Mouse (Mus musculus) retina, postnatal 1 day (tissue): ENCODE measurements around the gene Olig1.
A peak's percentile ranks its signal among the peaks of the same experiment; 100 is the strongest.
"Not testable (repeated sequence)": the region's sequence is repeated elsewhere in the genome, so short reads cannot be mapped to it uniquely, and the experiment has no call there.

ENCODE experiments used
- DNase-seq: peaks from one replicate; pipeline ENCODE4 v3.0.0-alpha.2; 2012

Gene Olig1

GRCm38 (mm10) chr16:91255419-91256164, 14.0 kb upstream of the Olig1 start:
- not testable (repeated sequence) for DNase-seq

DNA sequence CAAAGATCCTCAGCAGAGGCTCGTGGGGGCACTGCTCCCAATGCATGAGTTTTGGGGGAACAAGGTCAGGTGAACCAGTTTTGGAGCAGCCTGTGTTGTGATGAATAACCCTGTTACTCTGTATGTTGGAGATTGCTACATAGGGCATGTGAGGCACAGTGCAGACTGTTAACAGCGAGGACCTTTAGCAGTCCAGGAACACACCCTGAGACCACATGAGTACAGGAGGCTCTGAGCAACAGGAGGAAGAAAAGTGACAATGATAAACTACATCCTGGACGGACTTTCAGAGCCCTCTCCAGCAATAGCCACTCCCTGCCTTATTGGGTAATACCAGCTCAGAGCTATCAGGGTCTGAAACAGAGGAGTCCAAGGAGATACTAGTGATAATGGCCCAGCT, 10.6 kb upstream of the Olig1 start:
- no peak for DNase-seq

DNA sequence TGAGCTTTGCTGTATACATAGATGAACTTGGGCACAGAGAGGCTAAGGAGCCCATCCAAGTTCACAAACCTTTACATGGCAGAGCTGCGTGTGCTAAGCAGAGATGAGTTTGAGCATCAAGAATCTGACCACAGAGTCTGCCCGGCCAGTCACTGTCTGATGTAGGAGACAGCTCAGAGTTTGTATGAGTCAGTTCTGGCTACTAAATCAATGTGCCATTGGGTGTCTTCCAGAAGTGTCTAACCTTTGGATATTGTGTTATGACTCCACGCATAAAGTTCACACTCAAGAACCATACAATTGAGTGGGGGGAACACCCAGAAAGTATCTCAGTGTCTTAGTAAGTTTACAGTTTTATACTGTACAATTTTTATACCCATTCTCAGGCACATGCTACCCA, 8.7 kb upstream of the Olig1 start:
- no peak for DNase-seq

DNA sequence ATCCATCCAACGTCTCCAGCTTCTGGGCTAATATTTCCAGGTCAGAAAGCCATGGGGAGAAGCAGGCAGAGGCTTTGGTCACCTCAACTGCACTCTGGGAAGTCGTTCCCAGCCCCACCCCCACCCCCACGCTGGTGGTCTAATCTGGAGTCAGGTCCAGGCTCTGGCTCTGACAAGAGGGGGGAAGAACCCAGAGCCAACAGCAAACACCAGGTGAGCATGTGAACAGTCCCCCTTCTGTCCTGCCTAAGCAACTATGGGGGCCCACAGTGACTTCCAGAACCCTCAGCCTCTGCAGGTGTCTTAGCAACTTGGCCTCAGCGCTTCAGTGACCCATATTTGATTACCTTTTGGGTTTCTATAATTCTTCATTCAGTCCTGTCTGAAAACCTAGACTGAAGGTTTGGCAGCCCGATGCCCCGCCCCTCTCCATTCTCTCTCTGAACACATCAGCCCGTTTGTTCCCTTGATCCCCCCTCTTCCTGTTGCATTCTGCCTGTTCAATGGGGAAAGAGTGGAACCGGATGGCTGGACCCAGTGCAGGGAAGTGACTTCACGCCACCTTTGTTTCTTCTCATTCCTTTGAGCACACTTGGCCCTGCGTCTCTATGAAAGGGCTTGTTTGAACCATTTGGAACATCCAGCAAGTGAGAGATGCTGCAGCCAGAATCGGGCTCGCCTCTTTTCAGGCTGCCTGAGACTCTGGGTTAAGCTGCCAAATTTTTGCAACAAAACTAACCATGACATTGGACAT, 6.9 kb upstream of the Olig1 start:
- no peak for DNase-seq

DNA sequence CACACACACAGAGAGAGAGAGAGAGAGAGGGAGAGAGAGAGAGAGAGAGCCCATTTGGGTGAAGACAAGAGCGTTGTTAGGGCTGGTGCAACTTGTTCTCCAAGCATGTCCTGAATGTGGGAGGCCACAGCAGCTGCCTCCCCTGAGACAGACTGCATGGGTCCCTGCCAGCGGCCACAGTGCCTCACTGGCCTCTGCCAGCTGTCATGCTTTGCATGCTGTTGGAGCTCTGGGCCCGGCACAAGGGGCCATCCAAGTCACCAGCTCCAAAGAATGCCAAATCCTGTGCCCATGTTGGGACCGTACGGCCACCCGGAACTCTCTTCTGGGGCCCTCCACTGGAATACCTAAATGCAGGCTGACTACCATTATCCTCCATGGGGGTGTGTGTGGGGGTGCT, 3.6 kb upstream of the Olig1 start:
- peak; percentile 47 for DNase-seq

DNA sequence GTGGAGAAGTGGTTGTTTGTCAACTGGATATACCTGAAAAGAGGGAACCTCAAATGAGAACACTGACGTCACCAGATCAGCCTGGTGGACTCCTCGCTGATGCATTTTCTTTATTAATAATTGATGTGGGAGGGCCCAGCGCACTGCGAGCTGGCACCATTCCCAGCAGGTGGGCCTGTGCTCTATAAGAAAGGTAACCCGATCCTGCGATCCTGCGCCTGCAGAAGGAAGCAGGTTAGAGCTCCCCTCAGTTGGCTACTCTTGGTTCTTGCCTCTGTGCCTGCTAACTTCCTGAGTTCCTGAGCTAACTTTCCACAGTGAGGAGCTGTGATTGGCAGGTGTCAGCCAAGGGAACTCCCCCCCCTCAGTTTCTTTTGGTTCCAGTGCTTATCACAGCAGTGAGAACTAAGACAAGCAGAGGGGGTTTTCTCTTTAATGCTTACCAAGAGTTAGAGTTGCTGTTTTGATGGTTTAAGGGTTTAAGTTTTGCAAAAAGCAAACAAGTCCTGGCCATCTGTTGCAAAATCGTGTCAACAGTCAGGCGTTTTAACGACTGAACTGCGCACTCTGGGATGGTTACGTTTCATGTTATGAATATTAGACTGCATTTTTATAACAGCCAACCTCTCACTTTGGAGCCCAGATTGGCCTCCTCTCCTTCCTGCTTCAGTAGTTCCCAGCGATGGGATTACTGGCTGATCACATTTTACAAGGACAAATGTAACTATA, 684 bp upstream of the Olig1 start:
- no peak for DNase-seq

GRCm38 (mm10) chr16:91270212-91270971, 820 bp downstream of the Olig1 start:
- DNase-seq: peak; percentile 58

DNA sequence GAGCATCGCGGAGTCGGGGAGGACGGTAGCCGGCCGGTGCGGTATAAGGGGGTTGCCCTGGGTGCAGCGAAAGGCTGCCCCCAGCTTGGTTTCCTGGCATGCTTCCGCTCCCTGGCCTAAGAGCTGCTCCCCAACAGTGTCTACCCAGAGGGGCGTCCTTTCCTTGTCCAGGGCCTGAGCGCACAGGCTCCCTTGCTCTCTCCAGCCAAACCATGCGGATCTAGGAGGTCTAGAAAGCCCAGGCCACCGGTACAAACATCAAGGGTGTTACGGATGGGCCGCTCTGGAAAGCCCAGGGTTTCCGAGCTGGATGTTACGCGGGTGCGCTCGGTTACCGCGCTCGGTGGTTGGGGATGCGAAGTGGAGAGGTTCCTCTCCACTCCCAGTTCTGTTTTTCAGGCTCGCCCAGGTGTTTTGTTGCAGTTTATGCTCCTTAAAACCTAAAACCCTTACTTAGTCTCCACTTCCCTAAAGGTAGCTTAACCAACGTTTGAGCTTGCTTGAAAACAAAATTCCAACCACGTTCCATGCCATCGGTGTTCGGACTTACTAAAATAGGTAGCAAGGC, 1.5 kb downstream of the Olig1 start:
- no peak for DNase-seq

GRCm38 (mm10) chr16:91271634-91272033, 2.1 kb downstream of the Olig1 start:
- DNase-seq: no peak

DNA sequence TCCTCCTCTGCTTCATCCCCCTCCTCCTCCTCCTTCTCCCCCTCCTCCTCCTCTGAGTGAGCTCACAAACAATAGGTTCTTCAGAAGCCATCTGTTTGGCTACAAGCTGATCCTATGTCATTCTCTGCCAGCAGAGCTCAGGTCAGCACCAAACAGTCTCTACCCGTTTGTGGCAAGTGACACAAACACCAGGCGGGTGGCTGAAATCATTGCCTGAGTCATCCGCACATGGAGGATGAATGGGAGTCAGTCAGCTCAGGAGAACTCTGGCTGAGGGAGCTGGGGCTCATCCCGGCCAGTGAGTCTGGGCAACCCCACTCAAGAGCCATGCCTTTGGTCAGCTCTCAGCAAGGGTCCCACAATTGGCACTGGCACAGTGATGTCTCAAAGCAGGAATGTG, 10.9 kb downstream of the Olig1 start:
- peak; percentile 30 for DNase-seq

DNA sequence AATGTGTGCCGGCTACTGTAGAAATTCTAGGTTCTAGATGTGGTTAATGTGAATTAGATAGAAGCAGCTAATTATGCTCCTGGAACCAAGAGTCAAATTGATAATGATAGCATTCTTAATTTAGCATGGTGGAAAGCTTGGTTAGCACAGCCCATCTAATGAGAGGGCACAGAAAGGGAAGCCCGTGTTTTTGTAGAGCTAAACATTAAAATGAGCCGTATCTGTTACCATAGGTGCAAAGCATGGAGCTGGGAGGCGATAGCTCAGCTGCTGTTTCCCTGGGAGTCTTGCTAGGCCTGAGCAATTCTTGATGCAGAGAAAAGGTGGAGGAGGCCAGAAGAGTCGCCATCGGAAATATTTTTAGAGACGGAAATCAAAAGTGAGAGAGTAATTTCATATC, 22.5 kb downstream of the Olig1 start:
- no peak for DNase-seq

GRCm38 (mm10) chr16:91292719-91293333, 23.3 kb downstream of the Olig1 start:
- DNase-seq: no peak

- DNase-seq: no peak
Observed at GRCm38 (mm10) chr16:91297726-91298125, 28.2 kb downstream of the Olig1 start.

GRCm38 (mm10) chr16:91299412-91299811, 29.8 kb downstream of the Olig1 start:
- DNase-seq: no peak

DNA sequence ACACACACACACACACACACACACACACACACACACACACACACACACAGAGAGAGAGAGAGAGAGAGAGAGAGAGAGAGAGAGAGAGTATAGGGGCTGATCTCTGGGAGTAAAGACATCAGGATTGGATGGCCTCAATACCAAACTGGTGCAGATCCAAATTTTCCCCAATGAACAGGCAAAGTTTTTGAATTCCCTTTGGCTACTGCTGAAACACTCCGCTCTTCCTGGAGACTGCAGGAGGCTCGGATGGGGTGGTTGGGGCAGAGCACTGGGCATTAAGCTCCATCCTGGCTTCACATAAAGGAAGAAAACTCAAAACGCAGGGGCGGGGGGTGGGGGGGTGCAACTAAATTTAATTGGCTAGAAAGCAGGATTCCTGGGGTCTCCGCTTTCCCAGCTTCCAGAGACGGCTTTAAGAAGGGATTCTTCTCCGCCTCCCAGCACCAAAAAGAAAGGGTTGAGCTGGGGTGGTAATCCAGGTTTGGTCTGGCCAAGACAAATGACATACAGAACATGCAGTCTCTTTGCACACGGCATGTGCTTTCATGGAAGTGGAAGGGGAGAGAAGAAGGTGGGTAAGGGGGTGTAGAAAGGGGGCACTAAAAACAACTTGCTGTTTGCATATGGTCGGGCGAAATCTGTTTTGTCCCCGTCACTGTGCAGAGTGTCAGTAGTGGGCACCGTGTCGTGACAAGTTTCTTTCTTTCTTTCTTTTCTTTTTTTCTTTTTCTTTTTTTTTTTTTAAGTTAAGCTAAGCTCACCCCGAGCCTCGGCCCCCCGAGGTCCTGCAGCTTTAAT, 31.3 kb downstream of the Olig1 start:
- peak; percentile 23 for DNase-seq

DNA sequence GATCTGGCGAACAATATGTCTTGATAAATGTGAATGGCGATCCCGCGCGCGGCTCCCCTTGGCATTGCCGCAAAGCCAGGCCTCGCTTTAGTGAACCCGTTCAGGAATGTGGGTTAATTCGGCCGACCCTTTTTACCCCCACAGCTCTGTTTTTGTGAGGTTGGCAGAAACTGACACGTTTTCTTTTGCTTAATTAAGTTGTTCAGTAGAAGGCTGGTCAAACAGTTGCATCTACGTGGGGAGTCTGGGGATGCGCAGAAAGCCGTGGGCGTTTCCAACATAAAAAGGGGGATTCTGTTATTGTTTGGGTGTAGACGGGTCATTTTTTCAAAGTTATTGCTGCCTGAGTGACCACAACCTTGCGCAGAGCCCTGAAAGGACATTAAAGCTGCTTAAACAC, 31.9 kb downstream of the Olig1 start:
- peak; percentile 60 for DNase-seq

- peak; percentile 63 for DNase-seq
Observed at GRCm38 (mm10) chr16:91303776-91304709, 34.5 kb downstream of the Olig1 start.

DNA sequence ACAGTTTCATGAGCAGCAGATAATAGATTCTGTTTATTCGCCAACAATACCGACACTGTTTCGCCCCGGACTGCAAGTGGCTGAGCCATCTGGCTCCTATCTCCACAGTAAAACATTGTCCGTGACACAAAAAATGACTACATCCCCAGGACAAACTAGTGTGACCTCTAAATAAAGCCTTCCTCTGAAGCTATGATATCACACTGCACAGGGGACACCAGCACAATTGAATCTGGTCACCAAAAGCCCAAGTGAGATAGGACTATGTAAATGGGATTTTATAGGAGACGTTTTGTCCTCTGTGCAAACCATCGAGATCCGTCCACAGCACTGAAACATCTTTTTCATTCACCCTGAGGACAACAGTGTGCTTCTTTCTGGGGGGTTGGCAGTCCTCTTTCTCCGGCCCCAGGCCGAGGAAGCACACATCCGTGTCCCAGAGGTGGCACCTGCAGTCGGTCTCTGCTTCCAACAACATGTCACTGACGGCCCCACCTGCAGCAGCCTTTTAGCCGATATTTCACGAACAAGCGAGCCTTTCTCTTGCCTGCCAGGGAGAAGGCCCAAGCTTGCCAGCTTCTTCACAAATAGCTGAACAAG, 36.0 kb downstream of the Olig1 start:
- DNase-seq: no peak

DNA sequence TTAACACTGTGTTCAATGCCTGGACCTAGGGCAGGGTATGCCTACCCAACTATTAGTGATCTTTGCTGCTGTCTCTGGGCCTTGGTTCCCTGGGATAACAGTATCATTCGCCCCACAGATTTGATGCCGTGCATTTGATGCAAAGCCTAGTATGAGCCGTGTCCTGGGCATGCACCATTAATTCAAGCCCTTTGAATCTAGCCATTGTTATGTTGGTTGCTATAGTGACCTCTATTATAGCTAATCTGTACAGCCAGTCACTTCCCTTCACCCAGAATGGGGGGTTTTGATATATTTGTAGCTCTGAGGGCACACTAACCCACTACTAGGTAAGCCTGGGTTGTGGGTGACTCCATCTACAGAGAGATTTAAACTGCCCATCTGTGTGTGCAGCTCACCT, 40.3 kb downstream of the Olig1 start:
- DNase-seq: peak; percentile 61

GRCm38 (mm10) chr16:91312921-91313320, 43.3 kb downstream of the Olig1 start:
- no peak for DNase-seq
